Mouse (Mus musculus): ENCODE results near the gene Wnt11.

- TF ChIP-seq CTCF (IDR thresholded peaks at IDR 0.05; ENCODE audit: insufficient read depth, low read depth, low read length), result no peak
- TF ChIP-seq POLR2A (IDR thresholded peaks at IDR 0.05; ENCODE audit: insufficient read depth, low read depth, low read length), result no peak
Observed at GRCm38 (mm10) chr7:98828876-98829275, 6.0 kb upstream of the Wnt11 start.

Data from olfactory bulb, adult 2 months (tissue).